Mouse (Mus musculus) ES-E14 (cell line): ENCODE data around the gene Ptprm.

Source experiments
- CHD2 ChIP-seq: IDR thresholded peaks from 2 replicates; pipeline ENCODE4 v1.6.1; 2014; ENCODE audit warnings: mild to moderate bottlenecking, low read depth, low read length, inconsistent platforms
- HCFC1 ChIP-seq: IDR thresholded peaks from 2 replicates; pipeline ENCODE4 v1.6.1; 2012; ENCODE audit warnings: low read length, inconsistent platforms, borderline replicate concordance; ENCODE audit not compliant: insufficient read depth
- MAFK ChIP-seq: IDR thresholded peaks from 2 replicates; pipeline ENCODE4 v1.6.1; 2014; ENCODE audit warnings: mild to moderate bottlenecking, low read depth, low read length, inconsistent platforms; ENCODE audit not compliant: insufficient read depth
- ZC3H11A ChIP-seq: IDR thresholded peaks from 2 replicates; pipeline ENCODE4 v1.6.1; 2012; ENCODE audit warnings: low read depth, mild to moderate bottlenecking, inconsistent platforms, low read length, borderline replicate concordance

GRCm38 (mm10) chr17:66686701-66687489, 667.4 kb downstream of the Ptprm start:
- no peak for TF ChIP-seq MAFK
- TF ChIP-seq HCFC1, result no peak
- no peak for TF ChIP-seq CHD2
- TF ChIP-seq ZC3H11A, result no peak
